Mouse (Mus musculus) stomach, embryonic 16.5 days (tissue): Measurements from ENCODE around the gene Enox1. TPM values are rescaled to one million over a fixed set of nuclear protein-coding genes. Genes with fewer than 3 reads are reported as not detected.

ENCODE experiments used
- ATAC-seq: fragments of 200-750 bp; cut with Nextera tagmentation; 2 replicates; pipeline ENCODE4 v1.8.0; 2017; ENCODE audit warnings: moderate number of reproducible peaks, moderate TSS enrichment; ENCODE audit not compliant: insufficient read depth, low FRiP score
- H3K27ac ChIP-seq: fragments of 300-500 bp; sonication (generic); 2 replicates; pipeline ENCODE4 v1.5.1; 2014; ENCODE audit warnings: low read length
- H3K27me3 ChIP-seq: fragments of 300-500 bp; sonication (generic); 2 replicates; pipeline ENCODE4 v1.6.1; 2014; ENCODE audit warnings: low read length, control low read depth, mixed read lengths; ENCODE audit not compliant: control insufficient read depth, insufficient read depth
- H3K36me3 ChIP-seq: fragments of 300-500 bp; sonication (generic); 2 replicates; pipeline ENCODE4 v1.6.1; 2014; ENCODE audit warnings: low read length; ENCODE audit not compliant: control insufficient read depth, insufficient read depth
- H3K4me1 ChIP-seq: fragments of 300-500 bp; sonication (generic); 2 replicates; pipeline ENCODE4 v1.6.1; 2014; ENCODE audit warnings: low read length, control low read depth, mixed read lengths; ENCODE audit not compliant: control insufficient read depth, insufficient read depth
- H3K4me2 ChIP-seq: fragments of 300-500 bp; sonication (generic); 2 replicates; pipeline ENCODE4 v1.6.1; 2014; ENCODE audit warnings: low read depth, low read length, mixed read lengths
- H3K4me3 ChIP-seq: fragments of 300-500 bp; sonication (generic); replicated peaks from 2 replicates; pipeline ENCODE4 v1.5.1; 2014; ENCODE audit warnings: mild to moderate bottlenecking, low read length
- H3K9ac ChIP-seq: fragments of 300-500 bp; sonication (generic); 2 replicates; pipeline ENCODE4 v1.6.1; 2014; ENCODE audit warnings: low read length
- H3K9me3 ChIP-seq: fragments of 300-500 bp; sonication (generic); replicated peaks from 2 replicates; pipeline ENCODE4 v1.6.1; 2016; ENCODE audit warnings: low read length, control low read depth; ENCODE audit not compliant: control insufficient read depth
- WGBS: fragments of 180-500 bp; shearing (Covaris S2); extraction: QIAGEN DNeasy Blood & Tissue Kit; methylation state at CpG from one replicate; pipeline ENCODE4 v1.1.7; 2014; 5-methylcytosine and 5-hydroxymethylcytosine counted together
- polyA plus RNA-seq: library from polyadenylated mRNA; unstranded; fragments of >200 nt; fragmentation: Nextera tagmentation; extraction: Ambion mirVana; gene quantifications from 2 replicates; pipeline ENCODE4 v1.2.1, GENCODE M21; 2015

The Enox1 gene
- polyA plus RNA-seq, 1 experiment from 2014 or later, result 6.6 TPM

GRCm38 (mm10) chr14:77385621-77386020 is 229.1 kb downstream of the Enox1 start:
- Histone ChIP-seq H3K36me3 (no peaks in the 10 kb centered on the region), H3K27me3 (no peaks in the 10 kb centered on the region), H3K9me3 (no peaks in the 10 kb centered on the region), H3K9ac (no peak overlapping the region), H3K4me2 (no peak overlapping the region), H3K27ac (no peak overlapping the region), H3K4me1 (no peaks in the 10 kb centered on the region), H3K4me3 (no peak overlapping the region)
- 64% methylated on average over 9 of the region's 9 CpGs for WGBS
- no peak for ATAC-seq

GRCm38 (mm10) chr14:77387877-77388276 is 231.3 kb downstream of the Enox1 start:
- WGBS, result 90% methylated on average over 2 of the region's 2 CpGs
- Histone ChIP-seq H3K9ac (no peak overlapping the region), H3K9me3 (no peaks in the 10 kb centered on the region), H3K36me3 (no peaks in the 10 kb centered on the region), H3K27me3 (no peaks in the 10 kb centered on the region), H3K4me2 (no peak overlapping the region), H3K4me3 (no peak overlapping the region), H3K27ac (no peak overlapping the region), H3K4me1 (no peaks in the 10 kb centered on the region)
- ATAC-seq, result no peak

- H3K9me3 ChIP-seq, result no peaks in the 10 kb centered on the region
- H3K4me1 ChIP-seq, result no peaks in the 10 kb centered on the region
- 80% methylated on average over 5 of the region's 5 CpGs for WGBS
- H3K4me2 ChIP-seq, result no peak overlapping the region
- no peak overlapping the region for H3K4me3 ChIP-seq
- no peaks in the 10 kb centered on the region for H3K36me3 ChIP-seq
- no peak overlapping the region for H3K9ac ChIP-seq
- no peaks in the 10 kb centered on the region for H3K27me3 ChIP-seq
- peak; percentile 44; the same call in 1 of the 2 replicates for ATAC-seq
- no peak overlapping the region for H3K27ac ChIP-seq
These were observed 232.7 kb downstream of the Enox1 start for GRCm38 (mm10) chr14:77389276-77389675.

- no peak overlapping the region for H3K9ac ChIP-seq
- WGBS, result 66% methylated on average over 1 of the region's 1 CpGs
- no peaks in the 10 kb centered on the region for H3K27me3 ChIP-seq
- no peaks in the 10 kb centered on the region for H3K9me3 ChIP-seq
- ATAC-seq, result no peak
- no peaks in the 10 kb centered on the region for H3K36me3 ChIP-seq
- H3K4me1 ChIP-seq, result no peaks in the 10 kb centered on the region
- no peak overlapping the region for H3K4me2 ChIP-seq
- H3K4me3 ChIP-seq, result no peak overlapping the region
- H3K27ac ChIP-seq, result no peak overlapping the region
These were observed 235.9 kb downstream of the Enox1 start for GRCm38 (mm10) chr14:77392476-77392875.

- ATAC-seq, result no peak
- Histone ChIP-seq H3K36me3 (no peaks in the 10 kb centered on the region), H3K9ac (no peak overlapping the region), H3K9me3 (no peaks in the 10 kb centered on the region), H3K27me3 (no peaks in the 10 kb centered on the region), H3K4me3 (no peak overlapping the region), H3K4me2 (no peak overlapping the region), H3K27ac (no peak overlapping the region), H3K4me1 (no peaks in the 10 kb centered on the region)
- WGBS, result 82% methylated on average over 5 of the region's 5 CpGs
These were observed 249.9 kb downstream of the Enox1 start for GRCm38 (mm10) chr14:77406241-77407114.

GRCm38 (mm10) chr14:77409271-77409940 is 252.8 kb downstream of the Enox1 start:
- Histone ChIP-seq H3K4me3 (no peak overlapping the region), H3K4me1 (no peaks in the 10 kb centered on the region), H3K27ac (no peak overlapping the region), H3K27me3 (no peaks in the 10 kb centered on the region), H3K9me3 (no peaks in the 10 kb centered on the region), H3K9ac (no peak overlapping the region), H3K4me2 (no peak overlapping the region), H3K36me3 (no peaks in the 10 kb centered on the region)
- 80% methylated on average over 8 of the region's 8 CpGs for WGBS
- ATAC-seq, result no peak

- Histone ChIP-seq H3K4me1 (no peaks in the 10 kb centered on the region), H3K36me3 (no peaks in the 10 kb centered on the region), H3K4me2 (no peak overlapping the region), H3K27ac (no peak overlapping the region), H3K27me3 (no peaks in the 10 kb centered on the region), H3K9ac (no peak overlapping the region), H3K4me3 (no peak overlapping the region), H3K9me3 (no peaks in the 10 kb centered on the region)
- ATAC-seq, result no peak
- WGBS, result 90% methylated on average over 9 of the region's 9 CpGs
These were observed 253.8 kb downstream of the Enox1 start for GRCm38 (mm10) chr14:77410354-77410753.

- H3K4me1 ChIP-seq, result no peaks in the 10 kb centered on the region
- no peak for ATAC-seq
- H3K27ac ChIP-seq, result no peak overlapping the region
- H3K4me2 ChIP-seq, result no peak overlapping the region
- WGBS, result 76% methylated on average over 5 of the region's 5 CpGs
- no peaks in the 10 kb centered on the region for H3K9me3 ChIP-seq
- no peaks in the 10 kb centered on the region for H3K27me3 ChIP-seq
- H3K36me3 ChIP-seq, result no peaks in the 10 kb centered on the region
- no peak overlapping the region for H3K9ac ChIP-seq
- no peak overlapping the region for H3K4me3 ChIP-seq
These were observed 256.5 kb downstream of the Enox1 start for GRCm38 (mm10) chr14:77413106-77413505.

- Histone ChIP-seq H3K4me3 (no peak overlapping the region), H3K4me1 (no peaks in the 10 kb centered on the region), H3K36me3 (no peaks in the 10 kb centered on the region), H3K9ac (no peak overlapping the region), H3K4me2 (no peak overlapping the region), H3K9me3 (no peaks in the 10 kb centered on the region), H3K27ac (no peak overlapping the region), H3K27me3 (no peaks in the 10 kb centered on the region)
- ATAC-seq, result no peak
- WGBS, result 70% methylated on average over 2 of the region's 2 CpGs
These were observed 259.8 kb downstream of the Enox1 start for GRCm38 (mm10) chr14:77416358-77416757.
